Mouse (Mus musculus) lung, embryonic 16.5 days (tissue): ENCODE results near the gene Olfr1090. TPM values are rescaled to one million over a fixed set of nuclear protein-coding genes. Genes with fewer than 3 reads are reported as not detected.

Experiments
- ATAC-seq: fragments of 200-750 bp; cut with Nextera tagmentation; 2 replicates; pipeline ENCODE4 v1.8.0; 2017; ENCODE audit warnings: low read depth, mild to moderate bottlenecking, moderate library complexity
- H3K27ac ChIP-seq: fragments of 300-500 bp; sonication (generic); 2 replicates; pipeline ENCODE4 v1.5.1; 2014; ENCODE audit warnings: mild to moderate bottlenecking, control low read depth, low read length
- H3K27me3 ChIP-seq: fragments of 300-500 bp; sonication (generic); 2 replicates; pipeline ENCODE4 v1.6.1; 2014; ENCODE audit warnings: low read depth, low read length, mixed read lengths; ENCODE audit not compliant: control insufficient read depth, insufficient read depth
- H3K36me3 ChIP-seq: fragments of 300-500 bp; sonication (generic); 2 replicates; pipeline ENCODE4 v1.6.1; 2014; ENCODE audit warnings: low read length; ENCODE audit not compliant: control insufficient read depth, insufficient read depth
- H3K4me1 ChIP-seq: fragments of 300-500 bp; sonication (generic); replicated peaks from 2 replicates; pipeline ENCODE4 v1.6.1; 2014; ENCODE audit warnings: low read length, mixed read lengths; ENCODE audit not compliant: control insufficient read depth, insufficient read depth
- H3K4me2 ChIP-seq: fragments of 300-500 bp; sonication (generic); 2 replicates; pipeline ENCODE4 v1.6.1; 2014; ENCODE audit warnings: low read depth, low read length, control low read depth
- H3K4me3 ChIP-seq: fragments of 300-500 bp; sonication (generic); 2 replicates; pipeline ENCODE4 v1.5.1; 2014; ENCODE audit warnings: mild to moderate bottlenecking, low read length, control low read depth
- H3K9ac ChIP-seq: fragments of 300-500 bp; sonication (generic); 2 replicates; pipeline ENCODE4 v1.6.1; 2014; ENCODE audit warnings: low read length, control low read depth
- H3K9me3 ChIP-seq: fragments of 300-500 bp; sonication (generic); 2 replicates; pipeline ENCODE4 v1.6.1; 2016; ENCODE audit warnings: low read length; ENCODE audit not compliant: control insufficient read depth
- WGBS: fragments of 180-500 bp; shearing (Covaris S2); extraction: QIAGEN DNeasy Blood & Tissue Kit; methylation state at CpG from one replicate; pipeline ENCODE4 v1.1.7; 2014; 5-methylcytosine and 5-hydroxymethylcytosine counted together
- polyA plus RNA-seq: library from polyadenylated mRNA; unstranded; fragments of >200 nt; fragmentation: Nextera tagmentation; extraction: Ambion mirVana; gene quantifications from 2 replicates; pipeline ENCODE4 v1.2.1, GENCODE M21; 2015

Olfr1090 gene
- polyA plus RNA-seq = not detected in 2 replicates

DNA sequence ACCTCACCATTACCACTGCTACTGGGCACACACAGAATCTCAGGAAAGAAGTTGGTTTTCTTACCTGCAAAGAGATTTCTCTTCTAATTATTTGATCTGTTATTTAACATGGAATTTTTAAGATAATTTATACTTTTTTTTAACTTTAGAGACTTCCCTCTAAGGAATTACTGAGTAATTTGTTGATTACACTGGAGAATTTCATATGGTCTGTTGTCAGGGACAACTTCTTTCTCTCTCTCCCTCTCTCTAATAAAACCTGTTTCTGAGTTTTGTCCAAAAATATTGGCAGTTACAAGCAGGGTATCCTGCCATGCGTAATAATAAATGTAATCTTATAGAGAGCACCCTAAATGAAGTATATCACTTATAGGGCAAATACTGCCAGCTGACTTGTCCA lies at the start of gene Olfr1090:
Gene Olfr1090 (minus strand): TSS at position 101 of the 400 bp plus-strand sequence.
- no peaks in the 10 kb centered on the region for H3K36me3 ChIP-seq
- H3K4me3 ChIP-seq = no peak within 1 kb of the TSS
- H3K9me3 ChIP-seq = no peaks in the 10 kb centered on the region
- no peak within 1 kb of the TSS for H3K27ac ChIP-seq
- no peaks in the 10 kb centered on the region for H3K4me1 ChIP-seq
- H3K9ac ChIP-seq = no peak within 1 kb of the TSS
- no peak within 1 kb of the TSS for H3K4me2 ChIP-seq
- H3K27me3 ChIP-seq = no peaks in the 10 kb centered on the region
- no peak for ATAC-seq
- WGBS = 81% methylated on average over 1 of the region's 1 CpGs

DNA sequence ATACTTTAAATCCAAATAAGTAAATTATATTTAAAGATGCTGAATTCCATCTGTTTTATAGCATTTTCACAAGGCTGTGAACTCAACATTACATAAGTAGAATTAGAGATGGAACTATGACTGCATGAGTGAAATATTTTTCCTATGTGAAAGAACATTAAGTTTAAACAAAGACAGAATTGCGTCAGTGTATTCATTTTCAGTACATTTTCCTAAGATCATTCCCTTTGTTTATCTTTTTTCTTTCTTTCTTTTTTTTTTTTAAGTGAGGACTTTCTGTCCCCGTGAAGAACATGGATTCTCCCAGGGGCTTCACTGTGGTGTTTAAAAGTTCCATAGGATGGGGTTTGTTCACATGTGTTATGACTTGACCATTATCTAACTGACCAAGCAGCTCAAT lies 23.4 kb upstream of the Olfr1090 start, which contains the start of gene Olfr1093:
Gene Olfr1093 (plus strand): TSS at position 301 of the 400 bp plus-strand sequence.
- Histone ChIP-seq H3K27me3 (no peaks in the 10 kb centered on the region), H3K4me2 (no peak within 1 kb of the TSS), H3K4me1 (no peaks in the 10 kb centered on the region), H3K27ac (no peak within 1 kb of the TSS), H3K36me3 (no peaks in the 10 kb centered on the region), H3K9me3 (no peaks in the 10 kb centered on the region), H3K4me3 (no peak within 1 kb of the TSS), H3K9ac (no peak within 1 kb of the TSS)
- 70% methylated on average over 2 of the region's 2 CpGs for WGBS
- no peak for ATAC-seq

DNA sequence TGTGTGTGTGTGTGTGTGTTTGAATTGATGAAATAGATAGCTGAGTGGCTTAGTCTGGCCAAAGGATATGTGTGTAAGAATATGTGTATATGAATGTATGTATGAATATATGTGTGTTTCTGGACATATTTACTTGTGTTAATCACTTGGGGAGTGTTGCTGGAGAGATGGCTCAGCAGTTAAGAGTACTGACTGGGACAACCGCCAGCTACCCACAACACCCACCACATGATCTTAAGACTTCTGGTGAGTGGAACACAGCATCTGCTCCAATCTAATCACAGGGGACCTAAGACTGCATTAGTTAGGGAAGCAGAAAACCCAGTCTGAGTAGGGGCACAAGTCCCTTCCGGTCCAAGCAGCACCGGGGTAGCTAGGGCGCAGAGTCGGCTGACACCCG lies 2.3 kb upstream of the Olfr1090 start:
- Histone ChIP-seq H3K4me2 (no peak overlapping the region), H3K36me3 (no peaks in the 10 kb centered on the region), H3K9ac (no peak overlapping the region), H3K27me3 (no peaks in the 10 kb centered on the region), H3K4me1 (no peaks in the 10 kb centered on the region), H3K4me3 (no peak overlapping the region), H3K9me3 (no peaks in the 10 kb centered on the region), H3K27ac (no peak overlapping the region)
- WGBS = 92% methylated on average over 6 of the region's 6 CpGs
- no peak for ATAC-seq

DNA sequence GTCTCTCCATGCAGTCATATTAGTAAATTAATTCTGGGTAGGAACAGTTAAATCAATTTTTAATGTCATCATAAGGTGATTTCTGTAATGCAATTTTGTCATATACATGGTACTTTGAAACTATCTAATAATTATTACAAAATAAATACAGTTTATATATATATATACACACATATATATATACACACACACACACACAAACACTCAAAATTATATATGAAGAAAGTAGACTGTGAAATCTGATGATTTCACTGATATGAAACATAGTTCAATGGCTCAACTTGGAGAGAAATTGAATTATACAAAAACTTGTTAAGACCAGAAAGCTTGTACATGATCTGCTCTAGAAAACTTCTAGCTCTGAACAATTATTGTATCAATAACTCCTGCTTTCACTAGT lies 25.2 kb downstream of the Olfr1090 start, which contains the start of gene Olfr1089:
Gene Olfr1089 (minus strand): TSS at position 101 of the 400 bp plus-strand sequence.
- H3K27me3 ChIP-seq = no peaks in the 10 kb centered on the region
- H3K4me1 ChIP-seq = no peaks in the 10 kb centered on the region
- H3K4me3 ChIP-seq = no peak within 1 kb of the TSS
- no peak within 1 kb of the TSS for H3K9ac ChIP-seq
- H3K36me3 ChIP-seq = no peaks in the 10 kb centered on the region
- no peak within 1 kb of the TSS for H3K4me2 ChIP-seq
- no peak for ATAC-seq
- H3K27ac ChIP-seq = no peak within 1 kb of the TSS
- H3K9me3 ChIP-seq = no peaks in the 10 kb centered on the region

Other genes starting within 250 kb of the Olfr1090 start
- gene Olfr1079, start 216.5 kb downstream of the Olfr1090 start, polyA plus RNA-seq = not detected in 2 replicates
- gene Olfr1080, start 200.8 kb downstream of the Olfr1090 start, polyA plus RNA-seq = not detected in 2 replicates
- gene Olfr1082, start 160.0 kb downstream of the Olfr1090 start, polyA plus RNA-seq = not detected in 2 replicates
- gene Olfr1084, start 119.3 kb downstream of the Olfr1090 start, polyA plus RNA-seq = not detected in 2 replicates
- not detected in 2 replicates for gene Olfr1085, start 97.0 kb downstream of the Olfr1090 start, polyA plus RNA-seq
- not detected in 2 replicates for gene Olfr1086, start 78.9 kb downstream of the Olfr1090 start, polyA plus RNA-seq
- gene Olfr1087, start 60.6 kb downstream of the Olfr1090 start, polyA plus RNA-seq = not detected in 2 replicates
- not detected in 2 replicates for gene Olfr1089, start 25.3 kb downstream of the Olfr1090 start, polyA plus RNA-seq
- gene Olfr1093, start 23.5 kb upstream of the Olfr1090 start, polyA plus RNA-seq = not detected in 2 replicates
- gene Olfr141, start 51.0 kb upstream of the Olfr1090 start, polyA plus RNA-seq = not detected in 2 replicates
- gene Olfr1094, start 65.7 kb upstream of the Olfr1090 start, polyA plus RNA-seq = not detected in 2 replicates
- gene Olfr1095, start 92.7 kb upstream of the Olfr1090 start, polyA plus RNA-seq = not detected in 2 replicates
- not detected in 2 replicates for gene Gm13723, start 115.8 kb upstream of the Olfr1090 start, polyA plus RNA-seq
- gene Olfr1097, start 133.2 kb upstream of the Olfr1090 start, polyA plus RNA-seq = not detected in 2 replicates
- gene Olfr1098, start 165.6 kb upstream of the Olfr1090 start, polyA plus RNA-seq = not detected in 2 replicates
- gene Olfr1099, start 201.7 kb upstream of the Olfr1090 start, polyA plus RNA-seq = not detected in 2 replicates
- not detected in 2 replicates for gene Olfr1100, start 221.0 kb upstream of the Olfr1090 start, polyA plus RNA-seq
- not detected in 2 replicates for gene Olfr1101, start 232.2 kb upstream of the Olfr1090 start, polyA plus RNA-seq
- gene Olfr1102, start 239.4 kb upstream of the Olfr1090 start, polyA plus RNA-seq = not detected in 2 replicates